Mouse (Mus musculus): ENCODE data around the gene Cyp4f18. TPM values are rescaled to one million over a fixed set of nuclear protein-coding genes. Genes with fewer than 3 reads are reported as not detected.
"Not testable (repeated sequence)": the region's sequence is repeated elsewhere in the genome, so short reads cannot be mapped to it uniquely, and the experiment has no call there.

The Cyp4f18 gene
- total RNA-seq, 2 experiments from 2014 or later: 1.5 to 1.7 TPM

GRCm38 (mm10) chr8:71981456-71981855 is 28.0 kb downstream of the Cyp4f18 start:
- DNase-seq (ENCODE audit: low spot score in 2 of 2): no peak

GRCm38 (mm10) chr8:71981032-71981431 is 28.4 kb downstream of the Cyp4f18 start:
- DNase-seq (ENCODE audit: low spot score in 2 of 2): no peak

- DNase-seq (ENCODE audit: low spot score in 2 of 2): no peak
These were observed 35.2 kb downstream of the Cyp4f18 start for GRCm38 (mm10) chr8:71974211-71974610.

GRCm38 (mm10) chr8:71971945-71972344 is 37.5 kb downstream of the Cyp4f18 start:
- no peak for DNase-seq (ENCODE audit: low spot score in 2 of 2)

- no peak for DNase-seq (ENCODE audit: low spot score in 2 of 2)
These were observed 40.8 kb downstream of the Cyp4f18 start for GRCm38 (mm10) chr8:71968636-71969035.

- DNase-seq (ENCODE audit: low spot score in 2 of 2): no peak
These were observed 41.3 kb downstream of the Cyp4f18 start for GRCm38 (mm10) chr8:71968100-71968499.

- DNase-seq (ENCODE audit: low spot score in 2 of 2): no peak
These were observed 42.2 kb downstream of the Cyp4f18 start for GRCm38 (mm10) chr8:71967261-71967660.

GRCm38 (mm10) chr8:71966411-71966810 is 43.0 kb downstream of the Cyp4f18 start:
- DNase-seq (ENCODE audit: low spot score in 2 of 2): no peak

- DNase-seq (ENCODE audit: low spot score in 2 of 2): no peak
These were observed 44.3 kb downstream of the Cyp4f18 start for GRCm38 (mm10) chr8:71965166-71965565.

GRCm38 (mm10) chr8:71964051-71964450 is 45.4 kb downstream of the Cyp4f18 start:
- no peak for DNase-seq (ENCODE audit: low spot score in 2 of 2)

- DNase-seq (ENCODE audit: low spot score in 2 of 2): no peak
These were observed 47.6 kb downstream of the Cyp4f18 start for GRCm38 (mm10) chr8:71961796-71962195.

GRCm38 (mm10) chr8:71960483-71960882 is 48.9 kb downstream of the Cyp4f18 start:
- no peak for DNase-seq (ENCODE audit: low spot score in 2 of 2)

GRCm38 (mm10) chr8:71954666-71955065 is 54.8 kb downstream of the Cyp4f18 start:
- DNase-seq (ENCODE audit: low spot score in 2 of 2): no peak

- DNase-seq (ENCODE audit: low spot score in 2 of 2): not testable (repeated sequence)
These were observed 56.3 kb downstream of the Cyp4f18 start for GRCm38 (mm10) chr8:71952961-71953700.

- DNase-seq (ENCODE audit: low spot score in 2 of 2): no peak
These were observed 56.9 kb downstream of the Cyp4f18 start for GRCm38 (mm10) chr8:71952489-71952888.

GRCm38 (mm10) chr8:71951436-71952161 is 57.8 kb downstream of the Cyp4f18 start:
- DNase-seq (ENCODE audit: low spot score in 2 of 2): no peak

- DNase-seq (ENCODE audit: low spot score in 2 of 2): peak; percentile 94 to 95
These were observed 58.8 kb downstream of the Cyp4f18 start, which contains the start of gene Zfp961 for GRCm38 (mm10) chr8:71950482-71951221. TSS of gene Zfp961 (plus strand) at chr8:71951038.

- no peak for DNase-seq (ENCODE audit: low spot score in 2 of 2)
These were observed 60.8 kb downstream of the Cyp4f18 start for GRCm38 (mm10) chr8:71948624-71949023.

- DNase-seq (ENCODE audit: low spot score in 2 of 2): no peak
These were observed 67.7 kb downstream of the Cyp4f18 start for GRCm38 (mm10) chr8:71941776-71942175.

GRCm38 (mm10) chr8:71940293-71941208 is 68.9 kb downstream of the Cyp4f18 start:
- no peak for DNase-seq (ENCODE audit: low spot score in 2 of 2)

Measured in adrenal gland, postnatal 4 days (tissue).